Mouse (Mus musculus): ENCODE measurements at regions not wholly inside any gene's neighbourhood (a gene's known extent, or its start where the extent isn't known, plus 50 kb on each side); places are given as distances from the start of the nearest gene placed in this dataset.
"Not testable (repeated sequence)": the region's sequence is repeated elsewhere in the genome, so short reads cannot be mapped to it uniquely, and the experiment has no call there.

DNA sequence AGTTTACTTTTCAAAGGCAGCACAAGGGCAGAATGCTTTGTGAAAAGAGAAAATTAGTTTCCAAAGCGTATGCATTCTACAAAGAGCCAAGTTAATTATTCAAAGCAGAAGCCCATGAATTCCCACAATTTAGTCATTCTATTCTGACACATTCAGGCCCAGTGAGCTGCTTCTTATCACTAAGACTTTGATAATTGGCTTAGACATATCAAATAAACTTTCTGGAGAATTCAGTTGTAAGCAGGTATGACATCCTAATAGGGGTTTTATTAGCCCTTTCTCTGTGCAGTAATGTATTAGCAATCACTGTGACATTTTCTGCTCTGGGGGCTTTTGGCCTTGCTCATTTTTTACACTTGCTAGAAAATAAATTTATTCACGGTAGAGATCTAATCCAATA lies 161.9 kb upstream of the Gm10306 start:
- DNase-seq (ENCODE audit: low spot score in 2 of 2): no peak

DNA sequence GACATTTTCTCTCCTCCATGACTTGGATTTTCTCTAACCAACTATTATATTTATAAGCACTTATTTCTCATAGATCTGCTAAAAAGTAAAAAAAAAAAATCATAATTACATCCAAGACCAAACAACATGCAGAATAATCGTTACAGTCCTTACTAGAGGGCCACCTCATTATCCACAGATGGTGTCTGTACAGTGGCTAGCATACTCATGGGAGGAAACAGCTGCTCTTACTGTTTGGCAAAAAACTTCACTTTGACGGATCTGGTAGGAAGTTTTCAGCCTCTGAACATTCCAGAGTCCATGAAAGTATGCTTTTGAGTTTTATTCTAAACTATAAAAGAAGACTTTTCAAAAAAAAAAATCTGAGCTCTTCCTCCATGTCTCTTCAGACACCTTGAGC lies 159.1 kb upstream of the Gm10306 start:
- no peak for DNase-seq (ENCODE audit: low spot score in 2 of 2)

DNA sequence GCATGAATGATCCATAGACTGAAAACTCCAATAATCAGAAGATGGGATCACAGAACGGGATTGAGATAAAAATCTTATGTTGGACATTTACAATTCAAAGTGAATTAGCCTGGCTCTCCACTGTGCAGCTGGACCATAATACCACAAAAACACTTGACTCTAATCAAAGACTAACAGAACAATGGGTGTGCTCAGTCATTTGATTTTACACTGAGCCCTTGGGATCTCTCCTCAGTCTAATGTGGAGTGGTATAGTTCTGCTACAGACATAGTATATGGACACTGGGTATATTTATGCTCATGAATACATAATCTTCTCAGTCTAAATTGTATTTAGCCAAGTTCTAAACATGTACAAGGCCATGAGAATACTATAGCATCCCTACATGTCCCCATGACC lies 149.4 kb upstream of the Gm10306 start:
- no peak for DNase-seq (ENCODE audit: low spot score in 2 of 2)

DNA sequence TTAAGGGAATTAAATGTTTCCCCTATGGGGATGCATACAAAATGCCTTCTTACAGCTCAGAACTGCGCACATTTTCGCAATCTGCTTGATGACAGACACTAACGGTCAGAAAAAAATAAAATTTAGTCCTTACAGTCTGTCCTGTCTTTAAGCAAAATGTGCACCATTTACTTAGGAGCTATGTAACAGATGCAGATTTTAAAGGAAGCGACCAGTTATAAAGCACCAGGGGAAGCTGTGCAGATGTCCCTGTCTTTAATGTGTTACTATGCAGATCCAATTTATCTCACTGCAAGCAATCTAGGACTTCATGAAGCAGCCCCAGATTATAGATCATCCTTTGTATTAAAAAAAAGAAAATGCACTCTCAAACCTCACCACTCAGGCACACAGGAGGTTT lies 148.8 kb upstream of the Gm10306 start:
- DNase-seq (ENCODE audit: low spot score in 2 of 2): no peak

DNA sequence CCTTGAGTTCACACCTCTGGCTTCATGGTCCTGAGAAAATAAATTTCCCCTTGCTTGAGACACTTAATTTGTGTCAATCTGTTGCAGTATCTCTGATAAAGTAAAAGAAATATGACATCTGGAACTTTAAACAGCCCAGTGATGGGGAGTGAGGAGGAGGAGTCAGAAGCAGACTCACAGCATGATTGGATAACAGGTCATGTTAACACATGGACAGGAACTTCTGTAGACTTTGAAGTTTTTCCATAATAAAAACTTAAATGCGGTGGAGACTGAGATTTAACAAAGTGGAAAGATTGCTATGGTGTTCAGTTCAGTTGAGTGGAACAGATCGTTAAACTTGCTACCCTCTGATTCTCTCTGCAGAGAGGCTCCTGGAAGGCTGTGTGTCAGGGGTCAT lies 143.7 kb upstream of the Gm10306 start:
- DNase-seq (ENCODE audit: low spot score in 2 of 2): no peak

DNA sequence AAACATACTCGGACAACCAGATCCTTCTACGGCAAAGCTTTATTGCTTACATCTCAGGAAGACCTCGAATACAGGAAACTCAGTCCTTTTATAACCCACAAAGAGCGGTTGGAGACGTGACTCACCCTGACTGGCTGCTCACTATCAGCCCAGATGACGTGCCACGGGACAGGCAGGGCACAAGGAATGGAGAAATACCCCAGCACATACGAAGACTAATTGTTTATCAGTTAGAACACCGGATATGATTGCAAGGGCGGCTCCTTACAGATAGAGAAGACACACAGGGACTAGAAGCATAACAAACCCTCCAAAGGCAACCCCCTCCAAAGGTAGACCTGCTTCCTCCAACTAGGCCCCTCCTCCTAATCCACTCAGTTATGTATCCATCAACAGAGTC lies 130.8 kb upstream of the Gm10306 start:
- DNase-seq (ENCODE audit: low spot score in 2 of 2): not testable (repeated sequence)

DNA sequence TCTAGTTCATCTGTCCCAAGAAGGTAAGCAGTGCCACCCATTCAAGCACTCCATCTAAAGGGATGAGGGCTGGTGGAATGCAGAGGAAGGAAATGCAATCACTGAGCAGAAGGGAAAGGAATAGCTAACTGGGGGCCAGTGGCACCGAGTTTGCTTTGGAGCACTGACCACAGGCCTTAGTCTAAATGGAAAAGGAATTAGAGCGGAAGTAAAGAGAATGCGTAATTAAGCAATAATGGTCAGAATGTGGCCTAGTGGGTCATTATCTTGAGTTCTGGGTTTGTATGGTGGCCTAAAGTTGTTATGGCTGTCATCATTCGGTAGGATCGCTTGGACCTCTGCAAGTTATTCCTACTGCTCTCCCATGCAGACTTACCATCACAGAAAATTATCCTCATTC lies 128.8 kb upstream of the Gm10306 start:
- no peak for DNase-seq (ENCODE audit: low spot score in 2 of 2)

DNA sequence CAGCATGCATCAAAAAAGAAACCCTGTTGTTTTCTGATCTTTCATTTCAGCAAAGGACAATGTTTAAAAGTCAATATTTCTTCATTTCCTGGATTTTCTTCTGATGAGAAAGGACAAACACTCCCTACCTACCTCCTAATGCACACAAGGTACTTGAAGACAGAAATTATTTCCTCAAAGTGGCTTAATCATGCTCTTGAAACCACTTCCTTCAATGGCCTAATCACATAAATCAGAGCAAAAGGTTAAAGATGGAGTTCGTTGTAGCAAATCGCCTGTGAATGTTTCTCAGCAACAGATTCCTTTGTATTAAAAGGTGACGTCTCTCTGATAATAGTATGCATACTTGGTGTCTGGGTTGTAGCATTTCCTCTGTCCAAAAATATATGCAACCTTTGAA lies 124.3 kb upstream of the Gm10306 start:
- no peak for DNase-seq (ENCODE audit: low spot score in 2 of 2)

DNA sequence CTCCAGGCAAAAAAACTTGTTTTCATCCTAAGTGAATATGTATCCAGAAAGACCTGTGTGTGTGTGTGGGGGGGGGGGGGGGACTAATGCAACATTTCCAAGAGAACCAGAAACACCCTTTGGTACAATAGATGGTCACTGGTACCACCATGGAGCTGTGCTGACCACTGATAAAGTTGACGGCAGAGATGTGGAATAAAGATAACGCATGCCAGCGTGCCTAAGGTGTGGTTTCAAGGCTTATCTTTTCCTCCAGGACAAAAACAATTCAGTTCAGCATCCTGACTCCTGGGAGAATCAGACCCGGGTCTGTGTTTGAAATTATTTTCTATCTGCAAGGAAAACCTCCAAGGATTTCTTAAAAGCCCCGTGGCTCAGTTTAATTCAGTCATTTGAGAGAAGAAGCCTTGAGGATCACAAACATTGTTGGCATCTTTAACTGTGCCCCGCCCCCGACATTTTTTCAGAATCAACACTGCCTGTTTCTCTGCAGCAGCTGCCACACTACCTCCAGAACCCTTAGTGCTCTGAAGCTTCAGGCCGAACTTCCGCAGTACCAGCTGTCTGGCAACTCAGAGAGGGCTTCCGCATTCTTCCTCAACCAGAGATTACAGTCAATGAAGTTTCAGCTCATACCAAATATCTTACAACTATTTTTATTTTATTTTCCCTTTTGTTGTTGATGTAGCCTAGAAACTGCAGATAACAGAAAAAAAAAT lies 118.5 kb upstream of the Gm10306 start:
- peak in 1 of 2 experiments; percentile 4 for DNase-seq (ENCODE audit: low spot score in 2 of 2)

DNA sequence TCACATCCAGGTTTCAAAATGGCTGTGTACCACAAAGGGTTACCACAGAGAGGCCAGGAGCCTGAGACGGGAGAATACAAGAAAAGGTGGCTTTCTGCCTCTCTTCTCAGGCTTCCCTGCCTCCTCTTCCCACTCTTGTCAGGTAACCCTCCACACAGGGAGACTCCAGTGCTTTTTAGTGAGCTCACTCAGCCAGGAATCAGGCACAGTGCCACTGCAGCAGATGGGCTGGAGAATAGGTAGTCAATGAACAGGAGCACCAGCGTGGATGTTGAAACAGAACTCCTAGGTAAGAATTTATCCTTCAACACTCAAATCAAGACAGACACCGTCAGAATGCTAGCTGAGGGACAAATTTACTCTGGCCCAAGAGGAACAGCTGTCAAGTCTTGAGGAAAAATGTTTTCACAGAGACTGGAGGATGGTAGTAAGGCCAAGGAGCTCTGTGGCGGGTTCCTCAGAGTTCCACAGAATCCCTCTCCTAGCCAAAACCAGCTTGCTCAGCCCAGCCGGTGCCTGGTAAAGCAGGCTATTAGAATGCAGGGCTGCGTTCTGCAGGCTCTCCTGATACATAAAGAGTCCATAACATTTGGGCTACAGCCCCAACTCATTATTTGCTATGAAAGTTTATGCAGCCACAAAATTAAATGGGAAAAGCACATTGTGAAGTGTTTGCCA lies 117.0 kb upstream of the Gm10306 start:
- DNase-seq (ENCODE audit: low spot score in 2 of 2): no peak

DNA sequence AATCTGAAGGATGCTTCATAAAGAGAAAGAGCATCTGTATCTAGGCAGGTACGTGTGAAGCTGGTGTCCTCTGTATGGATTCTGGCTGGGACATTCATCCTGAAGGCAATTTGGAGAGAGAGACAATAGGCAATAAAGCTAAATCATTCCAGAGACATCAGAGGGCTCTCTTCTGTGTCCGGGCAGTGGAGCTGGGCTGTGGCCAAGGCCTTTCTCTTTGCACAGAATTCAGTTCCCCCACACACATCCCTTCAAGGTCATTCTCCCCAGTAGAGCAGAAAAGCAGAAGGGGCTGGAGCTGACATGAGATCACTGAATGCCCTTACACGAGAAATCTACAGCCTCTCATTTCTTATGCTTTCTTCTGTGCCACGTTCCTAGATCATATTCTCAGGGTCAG lies 109.7 kb upstream of the Gm10306 start:
- no peak for DNase-seq (ENCODE audit: low spot score in 2 of 2)

All from layer of hippocampus, postnatal 14 days (tissue).